Mouse (Mus musculus): ENCODE results near the gene Pfkfb4.

DNA sequence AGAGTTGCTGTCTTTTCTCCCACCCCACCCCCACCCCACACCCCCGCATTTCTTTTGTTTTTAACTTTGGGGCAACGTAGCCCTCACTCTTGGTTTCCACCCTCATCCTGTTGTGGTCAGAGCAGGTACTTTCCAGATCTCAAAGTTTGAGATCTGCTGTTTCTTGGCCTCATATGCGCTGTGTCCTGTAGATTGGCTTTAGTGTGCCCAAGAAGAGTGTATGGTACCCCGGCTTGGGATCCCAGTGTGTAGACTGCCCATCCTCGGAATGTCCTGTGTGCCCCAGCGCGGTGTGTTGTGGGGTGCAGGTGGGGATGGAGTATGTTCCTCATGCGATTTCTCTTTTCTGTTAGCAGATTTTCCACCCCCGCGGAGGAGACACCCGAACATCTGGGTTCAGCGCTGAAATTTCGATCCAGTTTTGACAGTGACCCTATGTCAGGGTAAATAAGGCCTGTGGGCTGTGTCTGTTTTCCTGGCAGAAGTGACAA, 59.5 kb downstream of the Pfkfb4 start:
- TF ChIP-seq MAFK (IDR thresholded peaks at IDR 0.05; ENCODE audit: insufficient read depth, low read depth, low read length), result no peak
- no peak for TF ChIP-seq HCFC1 (IDR thresholded peaks at IDR 0.05; ENCODE audit: borderline replicate concordance, insufficient read depth, low read length)
